In the genomic region with DNA sequence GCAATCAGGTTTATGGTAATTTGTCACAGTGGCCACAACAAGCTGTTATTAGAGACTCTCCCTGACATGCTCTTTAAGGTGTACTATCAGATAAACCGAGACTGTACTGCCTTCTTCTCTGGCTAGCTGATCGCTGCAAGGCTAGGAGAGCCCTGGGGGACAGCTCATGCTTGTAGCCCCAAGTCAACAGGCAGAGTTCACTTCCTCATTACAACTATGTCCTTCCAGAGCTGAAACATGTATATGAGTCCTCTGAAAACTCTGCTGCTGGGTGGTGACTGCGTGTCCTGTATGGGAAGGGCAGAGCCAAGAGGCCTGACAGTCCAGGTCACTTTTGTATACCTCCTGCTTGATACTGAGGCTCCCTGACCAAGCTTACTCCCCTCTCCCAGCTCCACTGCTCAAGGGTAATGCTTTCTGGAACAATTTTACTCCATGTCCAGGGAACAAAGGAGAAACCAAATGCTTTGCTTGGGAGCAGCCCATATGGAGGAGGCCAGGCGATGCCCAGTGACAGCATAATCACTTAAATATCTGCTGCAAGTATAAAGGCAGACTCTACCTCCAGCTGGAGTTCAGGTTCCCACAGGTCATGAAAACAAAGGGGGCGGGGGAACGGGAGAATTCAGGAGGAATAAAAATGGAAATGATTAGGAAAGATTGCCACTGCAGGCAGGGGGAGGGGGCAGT, we compare ENCODE assay signal across 15 mouse cellular contexts.
A peak's percentile ranks its signal among the peaks of the same experiment; 100 is the strongest.
DNase-seq lines count a peak whose midpoint lies in the region; ATAC-seq and TF ChIP-seq lines count a peak whose summit lies in the region.
"Had no signal": no experiment of that assay in that cellular context is flagged by ENCODE, and none has a peak within 500 bp of the region (broad histone marks: within the 10 kb centered on the region; RNA-seq: fewer than 3 reads in every experiment).

No protein-coding gene starts in this region.

- no peak for TF ChIP-seq CTCF in cerebellum, adult 2 months (IDR thresholded peaks at IDR 0.05; ENCODE audit: borderline replicate concordance, insufficient read depth, low read depth, low read length)

- ATAC-seq in midbrain, embryonic 16.5 days: no peak
- peak; percentile 59 for ATAC-seq in forebrain, embryonic 11.5 days (replicated peaks; ENCODE audit: low FRiP score)
- peak; percentile 11; the same call in 1 of the 2 replicates for ATAC-seq in limb, embryonic 13.5 days (ENCODE audit: low FRiP score, low read depth)
- ATAC-seq: intestine, embryonic 16.5 days had no signal

- no peak overlapping the region for H3K9ac ChIP-seq in midbrain, embryonic 16.5 days (ENCODE audit: low read depth, low read length)
- H3K9ac ChIP-seq in forebrain, embryonic 11.5 days (ENCODE audit: low read length): 0 out of 2 replicates have a peak overlapping the region, but pooled peaks have one; percentile 23
- no peak overlapping the region for H3K9ac ChIP-seq in limb, embryonic 13.5 days
- H3K9ac ChIP-seq: embryonic facial prominence, embryonic 15.5 days; heart, embryonic 15.5 days had no signal

- peak overlapping the region; percentile 69 for H3K27ac ChIP-seq in midbrain, embryonic 10.5 days (replicated peaks)
- H3K27ac ChIP-seq in midbrain, embryonic 16.5 days (ENCODE audit: low read length): no peak overlapping the region
- H3K27ac ChIP-seq in forebrain, embryonic 11.5 days (ENCODE audit: low read depth, low read length): peak overlapping the region; percentile 71
- H3K27ac ChIP-seq in limb, embryonic 13.5 days: peak overlapping the region; percentile 55; the same call in 1 of the 2 replicates
- no peak overlapping the region for H3K27ac ChIP-seq in cerebellum, adult 2 months (ENCODE audit: insufficient read depth, low read length)
- H3K27ac ChIP-seq: embryonic facial prominence, embryonic 15.5 days; gastrocnemius, adult 2 months; heart, embryonic 15.5 days; macrophage had no signal

- TF ChIP-seq POLR2A in cerebellum, adult 2 months (IDR thresholded peaks at IDR 0.05; ENCODE audit: borderline replicate concordance, insufficient read depth, low read length): no peak

- DNase-seq in midbrain, embryonic 10.5 days (ENCODE audit: low spot score): no peak
- DNase-seq in forebrain, embryonic 11.5 days (ENCODE audit: low spot score): no peak
- DNase-seq in splenic B cell, adult 2 months (ENCODE audit: low read depth, low spot score): peak; percentile 26
- no peak for DNase-seq in layer of hippocampus, postnatal 36 days
- no peak for DNase-seq in cerebellum, adult 2 months
- DNase-seq: adrenal gland, adult 8-10 months; gastrocnemius, adult 2 months; kidney, postnatal 4 days; thymus, postnatal 4 days had no signal

- H3K27me3 ChIP-seq in midbrain, embryonic 10.5 days (ENCODE audit: low read depth, poor library complexity, severe bottlenecking): no peaks in the 10 kb centered on the region; the same call in 1 of the 2 replicates
- H3K27me3 ChIP-seq in midbrain, embryonic 16.5 days (ENCODE audit: control insufficient read depth, insufficient read depth, low read depth, low read length): no peaks in the 10 kb centered on the region
- no peaks in the 10 kb centered on the region for H3K27me3 ChIP-seq in forebrain, embryonic 11.5 days (ENCODE audit: control insufficient read depth, insufficient read depth, low read length)
- H3K27me3 ChIP-seq in limb, embryonic 13.5 days: no peaks in the 10 kb centered on the region
- no peaks in the 10 kb centered on the region for H3K27me3 ChIP-seq in splenic B cell, adult 2 months (ENCODE audit: control insufficient read depth, insufficient read depth, low read length, poor library complexity, severe bottlenecking)
- no peaks in the 10 kb centered on the region for H3K27me3 ChIP-seq in cerebellum, adult 2 months (ENCODE audit: control insufficient read depth, insufficient read depth, low read length)
- H3K27me3 ChIP-seq: embryonic facial prominence, embryonic 15.5 days; heart, embryonic 15.5 days had no signal

- peaks cover 32% of the 10 kb centered on the region for H3K4me1 ChIP-seq in midbrain, embryonic 10.5 days
- H3K4me1 ChIP-seq in midbrain, embryonic 16.5 days (ENCODE audit: control insufficient read depth, insufficient read depth, low read length): peaks cover 4% of the 10 kb centered on the region; the same call in 1 of the 2 replicates
- peaks cover 21% of the 10 kb centered on the region for H3K4me1 ChIP-seq in forebrain, embryonic 11.5 days (replicated peaks; ENCODE audit: control insufficient read depth, insufficient read depth, low read length)
- peaks cover 26% of the 10 kb centered on the region for H3K4me1 ChIP-seq in limb, embryonic 13.5 days
- no peaks in the 10 kb centered on the region for H3K4me1 ChIP-seq in cerebellum, adult 2 months (ENCODE audit: control insufficient read depth, insufficient read depth, low read length)

- no peaks in the 10 kb centered on the region for H3K36me3 ChIP-seq in midbrain, embryonic 10.5 days
- no peaks in the 10 kb centered on the region for H3K36me3 ChIP-seq in midbrain, embryonic 16.5 days (ENCODE audit: control insufficient read depth, insufficient read depth, low read length)
- H3K36me3 ChIP-seq in forebrain, embryonic 11.5 days (ENCODE audit: control insufficient read depth, insufficient read depth, low read length): no peaks in the 10 kb centered on the region
- H3K36me3 ChIP-seq in limb, embryonic 13.5 days: no peaks in the 10 kb centered on the region
- no peaks in the 10 kb centered on the region for H3K36me3 ChIP-seq in splenic B cell, adult 2 months (ENCODE audit: control insufficient read depth, insufficient read depth, low read length, poor library complexity, severe bottlenecking)
- H3K36me3 ChIP-seq: embryonic facial prominence, embryonic 15.5 days; heart, embryonic 15.5 days had no signal

- no peaks in the 10 kb centered on the region for H3K9me3 ChIP-seq in midbrain, embryonic 10.5 days (replicated peaks)
- H3K9me3 ChIP-seq in midbrain, embryonic 16.5 days (replicated peaks; ENCODE audit: control insufficient read depth, low read length, poor library complexity, severe bottlenecking): no peaks in the 10 kb centered on the region
- no peaks in the 10 kb centered on the region for H3K9me3 ChIP-seq in forebrain, embryonic 11.5 days (ENCODE audit: control insufficient read depth, low read length)
- no peaks in the 10 kb centered on the region for H3K9me3 ChIP-seq in limb, embryonic 13.5 days
- H3K9me3 ChIP-seq: embryonic facial prominence, embryonic 15.5 days; heart, embryonic 15.5 days had no signal

- no peak overlapping the region for H3K4me3 ChIP-seq in midbrain, embryonic 10.5 days
- H3K4me3 ChIP-seq in midbrain, embryonic 16.5 days (ENCODE audit: low read depth, low read length): no peak overlapping the region
- H3K4me3 ChIP-seq in forebrain, embryonic 11.5 days (ENCODE audit: low read depth, low read length): no peak overlapping the region
- no peak overlapping the region for H3K4me3 ChIP-seq in limb, embryonic 13.5 days
- H3K4me3 ChIP-seq in cerebellum, adult 2 months (replicated peaks; ENCODE audit: insufficient read depth, low read depth, low read length): no peak overlapping the region
- H3K4me3 ChIP-seq: embryonic facial prominence, embryonic 15.5 days; gastrocnemius, adult 2 months; heart, embryonic 15.5 days had no signal

- 56% methylated on average over 6 of the region's 6 CpGs for WGBS in midbrain, embryonic 10.5 days
- WGBS in midbrain, embryonic 16.5 days: 41% methylated on average over 6 of the region's 6 CpGs
- 47% methylated on average over 6 of the region's 6 CpGs for WGBS in forebrain, embryonic 11.5 days
- WGBS in limb, embryonic 13.5 days: 41% methylated on average over 6 of the region's 6 CpGs
- 75% methylated on average over 6 of the region's 6 CpGs for WGBS in cerebellum, adult 2 months

- H3K4me2 ChIP-seq in midbrain, embryonic 16.5 days (ENCODE audit: low read length): no peak overlapping the region
- no peak overlapping the region for H3K4me2 ChIP-seq in forebrain, embryonic 11.5 days (ENCODE audit: low read depth, low read length, severe bottlenecking)
- H3K4me2 ChIP-seq in limb, embryonic 13.5 days (replicated peaks): no peak overlapping the region
- H3K4me2 ChIP-seq: embryonic facial prominence, embryonic 15.5 days; heart, embryonic 15.5 days had no signal

Comparison
In these comparisons a context has a peak if more than half of its experiments do, and no peak if none do; other contexts are left out.
1. H3K27ac ChIP-seq: peak in midbrain, embryonic 10.5 days (single experiment), forebrain, embryonic 11.5 days (single experiment) and limb, embryonic 13.5 days (single experiment); none in midbrain, embryonic 16.5 days (single experiment) and cerebellum, adult 2 months (single experiment).